Mouse (Mus musculus): ENCODE measurements around the gene Rps6kc1.

- TF ChIP-seq CTCF (IDR thresholded peaks at IDR 0.05; ENCODE audit: control insufficient read depth, insufficient read depth, low read length) (no peak), POLR2A (IDR thresholded peaks at IDR 0.05; ENCODE audit: borderline replicate concordance, control insufficient read depth, low read depth, low read length) (no peak)
Observed at GRCm38 (mm10) chr1:190653989-190654693, 257.4 kb downstream of the Rps6kc1 start.
